Mouse (Mus musculus) kidney, postnatal 14 days (tissue): ENCODE results near the gene Unk.

ENCODE experiments used
- DNase-seq: peaks from one replicate; pipeline ENCODE4 v3.0.0; 2022; ENCODE audit warnings: mixed read lengths

Gene Unk

GRCm38 (mm10) chr11:116030898-116031845 lies 1.1 kb downstream of the Unk start:
- no peak for DNase-seq

- no peak for DNase-seq
Observed at GRCm38 (mm10) chr11:116034584-116034983, 4.5 kb downstream of the Unk start.

DNA sequence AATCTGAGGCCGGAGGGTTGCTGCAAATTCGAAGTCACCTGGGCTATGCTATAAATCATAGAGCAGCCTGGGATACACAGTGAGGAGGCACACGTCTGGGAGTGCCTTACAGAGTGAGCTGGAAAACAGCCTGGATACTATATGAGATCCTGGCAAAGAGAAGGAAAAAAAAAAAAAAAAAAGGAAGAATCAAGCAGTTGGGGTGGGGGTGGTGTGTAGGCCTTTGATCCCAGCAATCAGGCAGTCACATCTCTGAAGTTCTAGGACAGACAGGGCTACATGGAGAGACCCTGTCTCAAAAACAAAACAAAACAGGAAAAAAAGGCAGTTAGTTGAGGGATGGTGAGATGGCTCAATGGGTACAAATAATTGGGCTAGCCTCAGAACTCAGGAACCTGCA lies 6.5 kb downstream of the Unk start:
- DNase-seq: no peak

DNA sequence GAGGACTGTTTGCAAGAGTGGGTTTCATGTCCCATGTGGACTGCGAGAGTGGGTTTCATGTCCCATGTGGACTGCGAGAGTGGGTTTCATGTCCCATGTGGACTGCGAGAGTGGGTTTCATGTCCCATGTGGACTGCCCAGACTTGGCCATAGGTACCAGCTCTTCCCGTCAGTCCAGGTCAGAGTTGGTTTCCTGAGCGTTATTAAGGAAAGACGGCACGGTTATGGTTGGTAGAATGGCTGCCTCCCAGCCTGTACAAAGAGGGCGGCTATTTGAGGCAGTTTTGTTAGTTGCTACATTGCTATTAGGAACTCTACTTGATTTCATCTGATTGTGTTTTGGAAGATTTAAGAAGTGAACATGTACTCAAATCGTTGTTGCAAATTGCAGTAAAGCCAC lies 7.7 kb downstream of the Unk start:
- no peak for DNase-seq

GRCm38 (mm10) chr11:116040593-116040992 lies 10.5 kb downstream of the Unk start:
- DNase-seq: no peak

- no peak for DNase-seq
Observed at GRCm38 (mm10) chr11:116041833-116042232, 11.7 kb downstream of the Unk start.

DNA sequence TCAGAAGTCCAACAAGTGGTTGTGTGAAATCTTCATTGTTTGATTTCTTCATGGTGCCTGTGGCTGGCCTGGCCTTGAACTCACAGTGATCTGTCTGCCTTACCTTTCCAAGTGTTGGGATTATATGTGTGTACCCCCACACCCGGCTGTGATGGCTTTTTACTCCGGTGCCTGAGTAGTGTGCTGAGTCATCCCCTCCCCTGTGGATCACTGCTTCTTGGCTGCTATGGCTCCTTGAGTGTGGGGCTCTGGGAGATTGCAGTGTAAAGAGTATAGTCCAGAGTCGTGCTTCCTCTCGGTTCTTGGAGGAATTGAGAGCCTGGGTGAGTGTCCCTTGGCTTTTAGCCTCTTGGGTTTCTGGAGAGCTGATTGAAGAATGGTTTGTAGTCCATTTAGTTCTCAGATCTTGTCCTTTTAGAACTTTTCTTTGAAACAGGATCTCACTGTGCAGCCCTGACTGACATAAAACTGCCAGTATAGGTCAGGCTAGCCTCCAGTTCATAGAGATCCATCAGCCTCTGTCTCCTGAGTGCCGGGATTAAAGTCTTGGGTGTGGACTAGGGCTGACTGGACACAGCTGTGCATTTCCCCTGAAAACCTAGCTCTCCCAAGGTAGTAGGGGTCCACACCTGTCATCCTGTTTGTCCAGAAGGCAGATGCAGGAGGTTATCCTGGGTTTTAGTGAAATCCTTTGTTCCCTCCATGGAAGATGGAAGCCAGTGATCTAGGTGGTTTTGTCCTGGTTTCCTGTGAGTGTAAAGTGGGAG lies 12.4 kb downstream of the Unk start:
- DNase-seq: no peak

GRCm38 (mm10) chr11:116043286-116043685 lies 13.2 kb downstream of the Unk start:
- DNase-seq: no peak

- DNase-seq: no peak
Observed at GRCm38 (mm10) chr11:116045173-116045572, 15.1 kb downstream of the Unk start.

GRCm38 (mm10) chr11:116049610-116050009 lies 19.5 kb downstream of the Unk start:
- DNase-seq: no peak

GRCm38 (mm10) chr11:116050196-116050595 lies 20.1 kb downstream of the Unk start:
- no peak for DNase-seq

DNA sequence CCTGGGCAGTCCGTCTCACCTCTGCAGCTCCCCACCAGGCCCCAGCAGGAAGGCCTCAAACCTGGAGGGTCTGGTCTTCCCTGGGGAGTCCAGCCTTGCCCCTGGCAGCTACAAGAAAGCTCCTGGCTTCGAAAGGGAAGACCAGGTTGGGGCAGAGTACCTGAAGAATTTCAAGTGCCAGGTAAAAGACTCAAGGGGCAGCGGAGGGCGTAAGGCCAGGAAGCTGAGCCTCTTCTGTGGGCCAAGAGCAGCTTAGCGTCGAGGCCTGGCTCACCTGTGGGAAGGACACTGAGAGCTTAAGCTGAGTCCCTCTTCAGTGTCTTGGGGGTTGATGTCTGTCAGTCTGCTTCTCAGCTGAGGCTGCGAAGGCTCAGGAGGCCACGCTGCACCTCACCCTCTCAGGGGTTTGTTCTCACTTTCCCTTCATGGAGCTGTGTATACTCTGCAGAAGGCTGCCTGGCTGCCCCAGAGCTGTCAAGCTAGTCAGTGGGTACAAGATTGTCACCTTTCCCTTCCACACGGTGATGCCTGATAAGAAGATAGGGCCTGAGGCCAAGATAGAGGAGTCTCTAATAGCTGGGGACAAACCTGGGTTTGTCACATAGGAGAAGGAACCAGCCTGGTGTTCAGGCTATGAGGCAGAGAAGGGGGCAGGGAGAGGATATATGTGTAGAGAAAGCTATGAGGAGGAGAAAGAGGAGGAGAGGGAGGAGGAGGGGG lies 23.5 kb downstream of the Unk start:
- no peak for DNase-seq

GRCm38 (mm10) chr11:116055873-116056272 lies 25.8 kb downstream of the Unk start:
- DNase-seq: no peak

DNA sequence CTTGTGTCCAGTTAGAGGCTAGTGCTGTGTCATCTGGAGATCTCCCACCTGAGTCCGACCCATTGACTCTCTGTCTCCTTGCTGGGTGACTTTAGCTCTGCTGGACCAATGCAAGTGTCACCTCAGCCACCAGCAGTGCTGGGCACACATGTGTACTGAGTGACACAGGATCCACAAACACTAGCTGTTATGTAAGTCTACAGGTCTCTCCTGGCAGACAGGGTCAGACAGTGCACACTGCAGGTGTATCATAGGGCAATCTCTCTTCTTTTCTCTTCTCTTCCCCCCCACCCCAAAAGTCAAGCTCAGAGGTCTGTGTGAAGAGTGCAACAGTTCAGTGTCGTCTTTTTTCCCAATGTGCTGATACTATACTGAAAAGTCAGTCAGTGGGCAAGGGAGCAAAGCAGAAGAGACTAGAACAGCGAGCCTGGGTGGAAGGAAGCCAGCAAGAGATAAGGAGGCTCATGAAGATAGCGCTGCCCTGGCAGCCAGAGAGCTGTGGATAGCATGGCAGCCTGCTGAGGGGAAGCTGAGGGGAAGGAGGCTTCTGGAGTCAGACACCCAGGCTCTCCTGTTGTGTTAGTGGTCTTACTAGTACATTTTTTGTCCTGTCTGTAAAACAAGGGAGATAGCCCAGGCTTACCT lies 27.2 kb downstream of the Unk start:
- no peak for DNase-seq

DNA sequence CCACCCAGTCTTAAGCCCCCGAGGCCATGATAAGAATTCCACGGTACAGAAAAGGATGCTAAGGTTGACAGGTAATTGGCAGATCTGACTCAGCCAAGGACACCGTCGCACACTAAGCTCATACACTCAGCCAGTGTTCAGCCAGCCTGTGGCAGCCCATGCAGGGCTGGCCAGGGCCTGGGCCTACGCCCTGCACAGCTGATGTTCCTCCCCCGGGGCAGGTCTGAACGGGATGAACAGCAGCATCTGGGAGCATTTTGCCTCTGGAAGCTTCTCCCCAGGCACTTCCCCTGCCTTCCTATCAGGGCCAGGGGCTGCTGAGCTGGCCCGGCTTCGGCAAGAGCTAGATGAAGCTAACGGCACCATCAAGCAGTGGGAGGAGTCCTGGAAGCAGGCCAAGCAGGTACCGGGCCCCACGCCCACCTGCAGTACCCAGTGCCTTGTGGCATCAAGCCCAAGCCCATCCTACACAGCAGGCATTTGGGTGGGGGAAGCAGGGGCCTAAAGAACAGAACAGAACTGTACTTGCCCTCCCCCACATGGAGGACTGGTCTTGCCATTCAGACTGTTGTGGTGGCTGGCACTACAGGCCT lies 28.0 kb downstream of the Unk start:
- no peak for DNase-seq

GRCm38 (mm10) chr11:116058868-116059690 lies 29.0 kb downstream of the Unk start:
- no peak for DNase-seq

DNA sequence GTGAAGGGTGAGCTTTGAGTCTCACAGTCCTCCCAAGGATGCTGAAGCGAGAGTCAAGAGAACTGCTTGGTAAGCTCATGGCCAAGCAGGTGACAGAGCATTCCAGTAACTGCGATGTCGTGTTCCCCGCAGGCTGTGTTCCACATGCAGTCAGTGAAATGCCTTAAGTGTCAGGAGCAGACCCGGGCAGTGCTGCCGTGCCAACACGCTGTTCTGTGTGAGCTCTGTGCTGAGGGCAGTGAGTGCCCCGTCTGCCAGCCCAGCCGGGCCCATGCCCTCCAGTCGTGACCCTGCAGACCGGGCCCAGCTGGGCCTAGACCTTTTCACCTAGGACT lies 29.5 kb downstream of the Unk start:
- DNase-seq: no peak

- DNase-seq: no peak
Observed at GRCm38 (mm10) chr11:116060596-116060995, 30.5 kb downstream of the Unk start.

DNA sequence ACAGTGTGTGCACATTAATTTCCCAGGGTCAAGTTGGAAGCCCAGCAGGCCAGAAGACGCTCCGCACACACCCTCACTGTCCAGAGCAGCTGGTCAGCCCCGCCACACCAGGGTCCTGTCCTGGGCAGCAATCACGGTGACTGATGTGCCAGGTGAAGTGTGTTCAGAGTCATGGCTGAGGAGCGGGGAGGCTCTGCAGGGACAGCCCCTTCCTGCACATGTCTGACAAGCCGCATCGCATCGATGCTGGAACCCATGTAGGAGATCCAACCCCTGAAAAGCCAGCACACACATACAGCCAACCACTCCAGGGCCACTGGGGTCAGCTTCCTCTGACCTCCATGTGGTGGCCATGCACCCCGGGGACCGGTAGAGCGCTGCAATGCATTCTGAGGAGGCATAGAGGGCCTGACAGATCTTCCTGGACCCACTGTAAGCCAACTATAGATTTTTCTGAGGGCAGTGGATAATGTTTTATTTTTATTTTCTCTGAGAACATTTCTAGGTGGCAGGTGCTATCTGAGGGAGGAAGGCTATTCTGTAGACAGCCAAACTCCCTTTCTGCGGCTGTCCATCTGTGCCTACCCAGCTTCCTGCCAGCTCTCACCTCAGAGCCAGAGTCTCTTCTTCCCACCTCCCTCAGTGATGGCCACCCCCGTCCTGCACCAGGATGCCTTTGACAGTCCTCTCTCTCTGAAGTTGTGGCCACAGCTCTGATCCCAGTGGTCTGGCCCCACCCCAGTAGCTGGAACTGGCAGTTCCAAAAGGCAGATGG lies 31.7 kb downstream of the Unk start:
- DNase-seq: no peak

DNA sequence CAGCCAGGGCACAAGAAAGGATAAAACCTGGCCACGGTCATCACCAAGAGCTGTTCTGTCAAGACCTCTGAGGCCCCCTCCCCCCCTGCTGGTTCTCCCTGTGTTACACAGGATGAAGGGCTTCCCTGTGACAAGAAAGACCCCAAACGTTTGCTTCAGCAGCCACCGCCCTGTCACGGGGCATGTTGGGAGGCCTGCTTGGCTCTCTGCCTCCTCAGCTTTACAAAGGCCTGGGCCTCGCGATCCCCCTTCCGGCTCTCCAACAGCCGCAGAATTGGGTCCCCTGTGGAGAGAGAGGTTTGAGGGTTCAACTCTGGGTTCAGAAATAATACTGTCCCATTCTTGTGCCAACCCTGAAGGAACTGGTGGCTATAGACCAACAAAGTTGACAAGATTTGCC lies 32.4 kb downstream of the Unk start:
- no peak for DNase-seq

DNA sequence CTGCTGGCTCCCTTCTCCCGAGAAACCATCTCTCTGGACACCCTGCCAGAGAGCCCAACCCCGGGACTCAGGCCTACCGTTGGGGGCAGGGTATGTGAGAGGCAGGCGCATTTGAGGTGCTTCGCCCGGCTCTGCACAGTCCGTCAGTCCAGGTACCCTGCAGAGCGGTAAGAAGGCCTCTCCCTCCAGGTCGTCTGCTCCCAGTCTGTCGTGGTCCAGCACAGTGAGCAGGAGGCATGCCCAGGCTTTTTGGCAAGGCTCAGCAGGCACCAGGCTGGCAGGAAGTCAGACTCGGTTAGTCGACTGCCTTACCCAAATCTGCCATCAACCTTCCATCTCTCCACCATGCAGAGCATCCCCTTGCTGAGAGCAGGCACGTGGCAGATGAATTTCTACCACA lies 33.4 kb downstream of the Unk start:
- DNase-seq: no peak
